Mouse (Mus musculus): ENCODE results near the gene Csmd2.
"Not testable (repeated sequence)": the region's sequence is repeated elsewhere in the genome, so short reads cannot be mapped to it uniquely, and the experiment has no call there.

The Csmd2 gene

GRCm38 (mm10) chr4:128041901-128042300 lies 54.2 kb downstream of the Csmd2 start:
- no peak for DNase-seq (ENCODE audit: extremely low read depth, low read depth, low spot score)

- DNase-seq (ENCODE audit: extremely low read depth, low read depth, low spot score) = no peak
Measured at GRCm38 (mm10) chr4:128042626-128043025, 55.0 kb downstream of the Csmd2 start.

- DNase-seq (ENCODE audit: extremely low read depth, low read depth, low spot score) = no peak
Measured at GRCm38 (mm10) chr4:128048716-128049115, 61.1 kb downstream of the Csmd2 start.

GRCm38 (mm10) chr4:128052701-128053100 lies 65.0 kb downstream of the Csmd2 start:
- no peak for DNase-seq (ENCODE audit: extremely low read depth, low read depth, low spot score)

GRCm38 (mm10) chr4:128061274-128061673 lies 73.6 kb downstream of the Csmd2 start:
- DNase-seq (ENCODE audit: extremely low read depth, low read depth, low spot score) = not testable (repeated sequence)

GRCm38 (mm10) chr4:128067189-128067588 lies 79.5 kb downstream of the Csmd2 start:
- DNase-seq (ENCODE audit: extremely low read depth, low read depth, low spot score) = no peak

GRCm38 (mm10) chr4:128084466-128084865 lies 96.8 kb downstream of the Csmd2 start:
- no peak for DNase-seq (ENCODE audit: extremely low read depth, low read depth, low spot score)

- no peak for DNase-seq (ENCODE audit: extremely low read depth, low read depth, low spot score)
Measured at GRCm38 (mm10) chr4:128085096-128085495, 97.4 kb downstream of the Csmd2 start.

GRCm38 (mm10) chr4:128087147-128087606 lies 99.5 kb downstream of the Csmd2 start:
- no peak for DNase-seq (ENCODE audit: extremely low read depth, low read depth, low spot score)

- no peak for DNase-seq (ENCODE audit: extremely low read depth, low read depth, low spot score)
Measured at GRCm38 (mm10) chr4:128087704-128088103, 100.0 kb downstream of the Csmd2 start.

GRCm38 (mm10) chr4:128088264-128088663 lies 100.6 kb downstream of the Csmd2 start:
- no peak for DNase-seq (ENCODE audit: extremely low read depth, low read depth, low spot score)

- no peak for DNase-seq (ENCODE audit: extremely low read depth, low read depth, low spot score)
Measured at GRCm38 (mm10) chr4:128091938-128092337, 104.3 kb downstream of the Csmd2 start.

- no peak for DNase-seq (ENCODE audit: extremely low read depth, low read depth, low spot score)
Measured at GRCm38 (mm10) chr4:128099515-128099914, 111.9 kb downstream of the Csmd2 start.

GRCm38 (mm10) chr4:128100541-128100940 lies 112.9 kb downstream of the Csmd2 start:
- no peak for DNase-seq (ENCODE audit: extremely low read depth, low read depth, low spot score)

- peak; percentile 78 for DNase-seq (ENCODE audit: extremely low read depth, low read depth, low spot score)
Measured at GRCm38 (mm10) chr4:128116331-128116730, 128.7 kb downstream of the Csmd2 start.

GRCm38 (mm10) chr4:128123281-128123680 lies 135.6 kb downstream of the Csmd2 start:
- DNase-seq (ENCODE audit: extremely low read depth, low read depth, low spot score) = peak; percentile 30

GRCm38 (mm10) chr4:128124738-128125137 lies 137.1 kb downstream of the Csmd2 start:
- no peak for DNase-seq (ENCODE audit: extremely low read depth, low read depth, low spot score)

- no peak for DNase-seq (ENCODE audit: extremely low read depth, low read depth, low spot score)
Measured at GRCm38 (mm10) chr4:128128546-128128945, 140.9 kb downstream of the Csmd2 start.

GRCm38 (mm10) chr4:128130611-128131142 lies 143.0 kb downstream of the Csmd2 start:
- DNase-seq (ENCODE audit: extremely low read depth, low read depth, low spot score) = no peak

- DNase-seq (ENCODE audit: extremely low read depth, low read depth, low spot score) = no peak
Measured at GRCm38 (mm10) chr4:128131666-128132065, 144.0 kb downstream of the Csmd2 start.

GRCm38 (mm10) chr4:128132876-128133646 lies 145.4 kb downstream of the Csmd2 start:
- DNase-seq (ENCODE audit: extremely low read depth, low read depth, low spot score) = no peak

- DNase-seq (ENCODE audit: extremely low read depth, low read depth, low spot score) = no peak
Measured at GRCm38 (mm10) chr4:128134348-128134994, 146.8 kb downstream of the Csmd2 start.
